Mouse (Mus musculus) forebrain, embryonic 10.5 days (tissue): ENCODE data around the gene Ndufs7. TPM values are rescaled to one million over a fixed set of nuclear protein-coding genes. Genes with fewer than 3 reads are reported as not detected.

Experiments
- DNase-seq: peaks from one replicate; pipeline ENCODE4 v3.0.0-alpha.2; 2017; ENCODE audit warnings: low spot score; ENCODE audit errors: extremely low spot score
- H3K27ac ChIP-seq: fragments of 300-500 bp; sonication (generic); 2 replicates; pipeline ENCODE4 v1.5.1; 2016; ENCODE audit warnings: mild to moderate bottlenecking
- H3K27me3 ChIP-seq: fragments of 300-500 bp; sonication (generic); 2 replicates; pipeline ENCODE4 v1.6.1; 2016; ENCODE audit warnings: mild to moderate bottlenecking; ENCODE audit not compliant: poor library complexity, severe bottlenecking
- H3K36me3 ChIP-seq: fragments of 300-500 bp; sonication (generic); replicated peaks from 2 replicates; pipeline ENCODE4 v1.6.1; 2016; ENCODE audit warnings: mild to moderate bottlenecking, moderate library complexity
- H3K4me1 ChIP-seq: fragments of 300-500 bp; sonication (generic); 2 replicates; pipeline ENCODE4 v1.6.1; 2016
- H3K4me3 ChIP-seq: fragments of 300-500 bp; sonication (generic); 2 replicates; pipeline ENCODE4 v1.5.1; 2016; ENCODE audit warnings: mild to moderate bottlenecking, moderate library complexity
- H3K9me3 ChIP-seq: fragments of 300-500 bp; sonication (generic); 2 replicates; pipeline ENCODE4 v1.6.1; 2016; ENCODE audit warnings: mild to moderate bottlenecking, moderate library complexity
- WGBS: fragments of 180-500 bp; shearing (Covaris S2); methylation state at CpG from one replicate; pipeline ENCODE4 v1.1.7; 2016; 5-methylcytosine and 5-hydroxymethylcytosine counted together
- polyA plus RNA-seq: library from polyadenylated mRNA; unstranded; fragments of >200 nt; fragmentation: Nextera tagmentation; extraction: Ambion mirVana; gene quantifications from 2 replicates; pipeline ENCODE4 v1.2.1, GENCODE M21; 2016

The Ndufs7 gene
- polyA plus RNA-seq, 1 experiment from 2014 or later: 309 TPM

- Histone ChIP-seq H3K9me3 (no peaks in the 10 kb centered on the region), H3K27ac (peak overlapping the region; percentile 99), H3K27me3 (no peaks in the 10 kb centered on the region), H3K4me1 (peaks cover 63% of the 10 kb centered on the region), H3K4me3 (peak overlapping the region; percentile 94), H3K36me3 (peaks cover 30% of the 10 kb centered on the region)
- under 1% methylated on average over 14 of the region's 14 CpGs for WGBS
- no peak for DNase-seq
Measured at GRCm38 (mm10) chr10:80226071-80226415, 22.9 kb upstream of the Ndufs7 start.

- peak within 1 kb of the TSS; percentile 94 for H3K4me3 ChIP-seq
- peaks cover 58% of the 10 kb centered on the region for H3K4me1 ChIP-seq
- no peaks in the 10 kb centered on the region for H3K27me3 ChIP-seq
- peaks cover 34% of the 10 kb centered on the region for H3K36me3 ChIP-seq
- WGBS: under 1% methylated on average over 75 of the region's 75 CpGs
- H3K9me3 ChIP-seq: no peaks in the 10 kb centered on the region
- peak within 1 kb of the TSS; percentile 99 for H3K27ac ChIP-seq
- DNase-seq: peak; percentile 99
Measured at GRCm38 (mm10) chr10:80226416-80227165, 22.3 kb upstream of the Ndufs7 start, which contains the start of gene Mum1. Gene Mum1 (plus strand): TSS chr10:80226434.

GRCm38 (mm10) chr10:80227166-80227539 lies 21.8 kb upstream of the Ndufs7 start:
- peaks cover 54% of the 10 kb centered on the region for H3K4me1 ChIP-seq
- 16% methylated on average over 10 of the region's 10 CpGs for WGBS
- no peak for DNase-seq
- no peaks in the 10 kb centered on the region for H3K9me3 ChIP-seq
- H3K27ac ChIP-seq: peak overlapping the region; percentile 99
- peak overlapping the region; percentile 94 for H3K4me3 ChIP-seq
- no peaks in the 10 kb centered on the region for H3K27me3 ChIP-seq
- peaks cover 40% of the 10 kb centered on the region for H3K36me3 ChIP-seq

DNA sequence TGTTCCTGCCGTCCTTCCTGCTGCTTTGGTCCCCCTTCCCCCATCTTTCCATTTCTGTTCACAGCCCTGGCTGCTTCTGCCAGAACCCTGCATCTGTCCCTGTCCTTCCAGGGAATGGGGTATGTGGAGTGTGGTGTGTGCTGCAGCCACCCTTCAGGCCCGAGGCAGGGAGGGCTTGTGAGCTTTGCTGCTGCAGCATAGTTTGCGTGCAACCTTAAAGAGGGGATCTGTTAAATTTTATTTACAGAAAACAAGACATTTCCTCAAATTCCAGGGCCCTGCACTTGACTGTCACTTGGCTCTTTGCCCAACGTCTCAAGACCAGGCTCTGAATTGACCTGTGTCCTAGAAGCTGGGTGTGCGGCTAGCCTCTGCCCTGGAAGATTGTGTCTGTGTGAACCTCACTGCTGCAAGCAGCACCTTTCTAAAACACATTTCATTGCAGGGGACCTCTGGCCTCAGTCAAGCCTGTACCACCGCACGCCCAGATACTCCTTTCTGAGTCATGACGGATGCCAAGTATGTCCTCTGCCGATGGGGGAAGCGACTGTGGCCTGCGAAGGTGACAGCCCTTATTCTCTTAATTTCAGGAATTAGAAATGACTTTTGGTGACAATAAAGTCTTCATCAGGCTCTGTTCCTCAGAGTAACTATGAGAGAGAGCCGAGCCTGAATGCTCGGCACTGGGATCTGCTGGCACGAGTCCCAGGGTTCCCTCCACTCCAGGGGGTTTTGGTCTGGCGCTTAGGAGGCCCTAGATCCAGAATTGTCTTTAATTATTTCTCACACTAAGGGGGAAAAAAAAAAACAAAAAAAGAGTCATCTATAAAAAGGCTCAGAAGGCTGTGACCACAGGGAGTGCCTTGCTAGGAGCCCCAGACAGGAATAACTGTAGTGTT lies 20.8 kb upstream of the Ndufs7 start:
- H3K4me3 ChIP-seq: peak overlapping the region; percentile 94
- no peaks in the 10 kb centered on the region for H3K9me3 ChIP-seq
- peaks cover 50% of the 10 kb centered on the region for H3K36me3 ChIP-seq
- no peak for DNase-seq
- 77% methylated on average over 15 of the region's 15 CpGs for WGBS
- H3K27ac ChIP-seq: peak overlapping the region; percentile 99
- peaks cover 64% of the 10 kb centered on the region for H3K4me1 ChIP-seq
- no peaks in the 10 kb centered on the region for H3K27me3 ChIP-seq

GRCm38 (mm10) chr10:80236145-80236825 lies 12.6 kb upstream of the Ndufs7 start:
- no peak for DNase-seq
- peaks cover 100% of the 10 kb centered on the region for H3K36me3 ChIP-seq
- no peak overlapping the region for H3K4me3 ChIP-seq

GRCm38 (mm10) chr10:80237020-80237419 lies 11.9 kb upstream of the Ndufs7 start:
- Histone ChIP-seq H3K27ac (no peak overlapping the region), H3K4me1 (peaks cover 29% of the 10 kb centered on the region), H3K4me3 (no peak overlapping the region), H3K9me3 (no peaks in the 10 kb centered on the region), H3K27me3 (no peaks in the 10 kb centered on the region), H3K36me3 (peaks cover 100% of the 10 kb centered on the region)
- DNase-seq: no peak
- 90% methylated on average over 4 of the region's 4 CpGs for WGBS

More at GRCm38 (mm10) chr10:80236145-80236825, 12.6 kb upstream of the Ndufs7 start:
- 94% methylated on average over 13 of the region's 13 CpGs for WGBS
- Histone ChIP-seq H3K4me1 (peaks cover 26% of the 10 kb centered on the region), H3K27me3 (no peaks in the 10 kb centered on the region), H3K27ac (no peak overlapping the region), H3K9me3 (no peaks in the 10 kb centered on the region)

GRCm38 (mm10) chr10:80238306-80238705 lies 10.6 kb upstream of the Ndufs7 start:
- Histone ChIP-seq H3K36me3 (peaks cover 100% of the 10 kb centered on the region), H3K4me3 (no peak overlapping the region), H3K27me3 (no peaks in the 10 kb centered on the region), H3K4me1 (peaks cover 18% of the 10 kb centered on the region), H3K27ac (no peak overlapping the region), H3K9me3 (no peaks in the 10 kb centered on the region)
- 96% methylated on average over 3 of the region's 3 CpGs for WGBS
- no peak for DNase-seq

DNA sequence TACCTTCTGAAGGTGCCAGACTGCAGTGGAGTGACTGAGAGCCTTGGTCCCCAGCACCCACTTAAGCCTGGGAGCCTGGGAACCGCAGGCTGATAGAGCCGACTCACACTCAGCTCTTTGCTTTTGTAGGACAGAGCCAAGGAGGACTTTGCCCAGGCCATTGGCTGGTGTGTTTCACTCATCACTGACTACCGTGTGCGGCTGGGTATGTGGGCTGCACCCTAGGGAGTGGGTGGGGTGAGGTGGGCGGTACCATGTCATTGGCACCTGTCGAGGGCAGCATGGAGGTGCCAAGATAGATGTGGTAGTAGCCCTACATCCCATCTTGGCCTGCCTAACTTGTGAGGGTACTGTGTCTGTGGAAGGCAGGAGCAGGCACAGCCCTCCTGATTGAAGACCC lies 9.1 kb upstream of the Ndufs7 start:
- peaks cover 100% of the 10 kb centered on the region for H3K36me3 ChIP-seq
- no peak overlapping the region for H3K4me3 ChIP-seq
- no peaks in the 10 kb centered on the region for H3K9me3 ChIP-seq
- DNase-seq: no peak
- no peaks in the 10 kb centered on the region for H3K27me3 ChIP-seq
- 94% methylated on average over 6 of the region's 6 CpGs for WGBS
- 0 out of 2 replicates have a peak, but pooled peaks cover 6% of the 10 kb centered on the region for H3K4me1 ChIP-seq
- no peak overlapping the region for H3K27ac ChIP-seq

- H3K9me3 ChIP-seq: no peaks in the 10 kb centered on the region
- H3K4me3 ChIP-seq: peak overlapping the region; percentile 12; the same call in 1 of the 2 replicates
- DNase-seq: no peak
- H3K27me3 ChIP-seq: no peaks in the 10 kb centered on the region
- peaks cover 15% of the 10 kb centered on the region for H3K4me1 ChIP-seq
- H3K36me3 ChIP-seq: peaks cover 77% of the 10 kb centered on the region
- WGBS: 87% methylated on average over 9 of the region's 9 CpGs
- no peak overlapping the region for H3K27ac ChIP-seq
Measured at GRCm38 (mm10) chr10:80242088-80242487, 6.8 kb upstream of the Ndufs7 start.

DNA sequence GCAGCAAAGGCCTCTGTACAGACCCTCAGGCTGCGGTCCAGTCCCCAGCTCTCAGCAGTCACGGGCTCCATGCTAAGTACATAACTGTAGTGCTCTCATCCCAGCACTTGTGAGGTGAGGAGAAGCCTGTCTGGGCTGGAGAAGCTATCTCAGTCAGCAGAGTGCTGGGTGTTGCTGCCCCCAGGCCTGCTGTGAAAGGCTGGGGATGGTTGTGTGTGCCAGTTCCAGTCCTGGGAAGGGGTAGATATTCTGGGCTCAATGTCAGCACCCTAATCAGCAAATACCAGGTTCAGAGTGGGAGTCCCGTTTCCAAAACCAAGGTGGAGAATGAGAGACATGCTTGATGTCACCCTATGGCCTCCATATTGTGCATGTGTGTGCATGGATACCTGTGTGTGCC lies 6.3 kb upstream of the Ndufs7 start:
- peaks cover 15% of the 10 kb centered on the region for H3K4me1 ChIP-seq
- H3K27ac ChIP-seq: no peak overlapping the region
- H3K36me3 ChIP-seq: peaks cover 72% of the 10 kb centered on the region
- peak overlapping the region; percentile 12; the same call in 1 of the 2 replicates for H3K4me3 ChIP-seq
- no peak for DNase-seq
- 91% methylated on average over 3 of the region's 3 CpGs for WGBS
- H3K9me3 ChIP-seq: no peaks in the 10 kb centered on the region
- no peaks in the 10 kb centered on the region for H3K27me3 ChIP-seq

DNA sequence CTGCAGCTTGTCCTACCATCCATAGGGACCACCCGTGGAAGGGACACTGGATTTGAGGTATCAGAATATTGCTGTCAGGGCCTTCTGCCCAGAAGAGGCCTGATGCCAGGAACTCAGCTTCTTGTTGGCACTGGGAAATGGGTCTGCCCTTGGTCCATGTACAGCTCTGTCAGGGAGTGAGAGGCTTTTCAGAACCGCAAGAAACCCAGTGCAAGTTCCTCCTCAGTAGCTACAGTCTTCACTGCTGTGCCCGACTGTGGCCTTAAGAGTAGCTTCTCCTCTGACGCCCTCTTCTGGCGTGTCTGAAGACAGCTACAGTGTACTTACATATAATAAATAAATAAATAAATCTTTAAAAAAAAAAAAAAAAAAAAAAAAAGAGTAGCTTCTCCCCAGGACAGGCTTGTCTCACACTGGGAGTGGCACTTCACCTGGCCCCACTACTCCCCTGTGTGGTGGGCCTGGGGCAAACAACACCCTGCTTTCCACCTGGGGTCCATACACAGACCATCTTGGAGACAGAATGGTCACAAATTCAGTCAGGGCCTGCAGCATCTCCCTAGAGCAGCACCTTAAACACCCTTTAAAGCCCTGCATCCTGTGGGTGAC lies 4.0 kb upstream of the Ndufs7 start:
- H3K36me3 ChIP-seq: peaks cover 49% of the 10 kb centered on the region
- WGBS: 46% methylated on average over 5 of the region's 5 CpGs
- H3K27ac ChIP-seq: peak overlapping the region; percentile 78
- no peaks in the 10 kb centered on the region for H3K9me3 ChIP-seq
- H3K4me1 ChIP-seq: peaks cover 26% of the 10 kb centered on the region
- peak; percentile 40 for DNase-seq
- H3K27me3 ChIP-seq: no peaks in the 10 kb centered on the region
- H3K4me3 ChIP-seq: peak overlapping the region; percentile 18; the same call in 1 of the 2 replicates

DNA sequence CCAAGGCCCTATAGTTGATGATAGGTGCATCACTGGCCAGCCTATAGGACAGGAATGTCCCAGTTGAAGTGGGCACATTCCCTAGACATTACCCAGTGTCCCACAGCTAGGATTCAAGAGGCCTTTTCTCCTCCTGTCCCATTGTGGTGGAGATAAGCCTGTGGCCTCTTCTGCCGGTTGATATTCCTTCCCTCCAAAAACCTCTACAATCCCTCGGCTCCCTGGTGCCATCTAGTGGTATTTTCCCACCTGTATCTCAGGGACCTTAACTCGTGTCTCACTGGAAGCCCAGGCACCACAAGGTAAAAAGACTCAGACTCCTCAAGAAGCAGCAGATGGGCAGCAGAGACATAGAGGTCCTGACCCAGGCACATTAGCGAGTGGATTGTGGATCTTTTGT lies 3.3 kb upstream of the Ndufs7 start:
- Histone ChIP-seq H3K4me3 (peak overlapping the region; percentile 18; the same call in 1 of the 2 replicates), H3K4me1 (peaks cover 33% of the 10 kb centered on the region), H3K36me3 (peaks cover 42% of the 10 kb centered on the region), H3K9me3 (no peaks in the 10 kb centered on the region), H3K27ac (peak overlapping the region; percentile 78), H3K27me3 (no peaks in the 10 kb centered on the region)
- WGBS: 5% methylated on average over 4 of the region's 4 CpGs
- DNase-seq: peak; percentile 77
